24 mouse cellular contexts compared by ENCODE assay signal in genomic region chr7:37972999-37973555, GRCm38 (mm10). TPM values are rescaled to one million over a fixed set of nuclear protein-coding genes. Genes with fewer than 3 reads are reported as not detected.
DNase-seq lines count a peak whose midpoint lies in the region; ATAC-seq and TF ChIP-seq lines count a peak whose summit lies in the region.
"Had no signal": no experiment of that assay in that cellular context is flagged by ENCODE, and none has a peak within 500 bp of the region (broad histone marks: within the 10 kb centered on the region; RNA-seq: fewer than 3 reads in every experiment).

No protein-coding gene starts in this region.

- TF ChIP-seq EP300 in liver, postnatal 0 days (IDR thresholded peaks at IDR 0.05; ENCODE audit: low read depth): no peak

- intact Hi-C loops in gastrocnemius, adult 2 months (cut with DNase I): no loop called here

- 49% methylated on average over 2 of the region's 2 CpGs for WGBS in liver, embryonic 12.5 days (ENCODE audit: insufficient replicate concordance)
- 72% methylated on average over 2 of the region's 2 CpGs for WGBS in liver, postnatal 0 days (ENCODE audit: insufficient replicate concordance)
- 88% methylated on average over 2 of the region's 2 CpGs for WGBS in midbrain, embryonic 14.5 days
- 80% methylated on average over 2 of the region's 2 CpGs for WGBS in hindbrain, embryonic 16.5 days

- H3K4me1 ChIP-seq in liver, embryonic 12.5 days: peaks cover 8% of the 10 kb centered on the region; the same call in 1 of the 2 replicates
- H3K4me1 ChIP-seq in liver, postnatal 0 days (ENCODE audit: insufficient read depth): peaks cover 7% of the 10 kb centered on the region
- H3K4me1 ChIP-seq in midbrain, embryonic 14.5 days (ENCODE audit: control insufficient read depth, insufficient read depth, low read length): 0 out of 2 replicates have a peak, but pooled peaks cover 3% of the 10 kb centered on the region
- peaks cover 5% of the 10 kb centered on the region; the same call in 1 of the 2 replicates for H3K4me1 ChIP-seq in hindbrain, embryonic 16.5 days (ENCODE audit: control insufficient read depth, insufficient read depth, low read depth, low read length)
- H3K4me1 ChIP-seq: liver, embryonic 15.5 days had no signal

- H3K36me3 ChIP-seq in liver, embryonic 12.5 days: peaks cover 3% of the 10 kb centered on the region; the same call in 1 of the 2 replicates
- H3K36me3 ChIP-seq in liver, postnatal 0 days (replicated peaks; ENCODE audit: insufficient read depth, low read length): 0 out of 2 replicates have a peak, but pooled peaks cover 4% of the 10 kb centered on the region
- H3K36me3 ChIP-seq in midbrain, embryonic 14.5 days (ENCODE audit: control insufficient read depth, insufficient read depth, low read length): no peaks in the 10 kb centered on the region
- H3K36me3 ChIP-seq in hindbrain, embryonic 16.5 days (ENCODE audit: control insufficient read depth, insufficient read depth, low read length): no peaks in the 10 kb centered on the region
- H3K36me3 ChIP-seq: embryonic facial prominence, embryonic 12.5 days; hindbrain, embryonic 13.5 days had no signal

- H3K27ac ChIP-seq in gastrocnemius, adult 2 months: 0 out of 2 replicates have a peak overlapping the region, but pooled peaks have one; percentile 10
- H3K27ac ChIP-seq in liver, embryonic 12.5 days: no peak overlapping the region
- no peak overlapping the region for H3K27ac ChIP-seq in liver, postnatal 0 days (ENCODE audit: low read depth)
- no peak overlapping the region for H3K27ac ChIP-seq in midbrain, embryonic 14.5 days (replicated peaks; ENCODE audit: low read depth, low read length)
- no peak overlapping the region for H3K27ac ChIP-seq in hindbrain, embryonic 16.5 days (ENCODE audit: low read depth, low read length)
- H3K27ac ChIP-seq: embryonic facial prominence, embryonic 12.5 days; hindbrain, embryonic 13.5 days; kidney, embryonic 15.5 days; liver, embryonic 15.5 days; lung, embryonic 15.5 days; neural tube, embryonic 13.5 days had no signal

- no peak for TF ChIP-seq CTCF in gastrocnemius, adult 2 months (IDR thresholded peaks at IDR 0.05)
- no peak for TF ChIP-seq CTCF in liver, postnatal 0 days (IDR thresholded peaks at IDR 0.05; ENCODE audit: low read depth)

- no peak overlapping the region for H3K4me3 ChIP-seq in gastrocnemius, adult 2 months
- no peak overlapping the region for H3K4me3 ChIP-seq in liver, embryonic 12.5 days
- no peak overlapping the region for H3K4me3 ChIP-seq in liver, postnatal 0 days (ENCODE audit: low read depth, low read length)
- H3K4me3 ChIP-seq in midbrain, embryonic 14.5 days (replicated peaks; ENCODE audit: low read depth, low read length): no peak overlapping the region
- H3K4me3 ChIP-seq in hindbrain, embryonic 16.5 days (ENCODE audit: low read length): no peak overlapping the region
- H3K4me3 ChIP-seq: embryonic facial prominence, embryonic 12.5 days; hindbrain, embryonic 13.5 days; kidney, embryonic 15.5 days; liver, embryonic 15.5 days; lung, embryonic 15.5 days; myocyte; neural tube, embryonic 13.5 days had no signal

- DNase-seq in gastrocnemius, adult 2 months: no peak
- DNase-seq in gastrocnemius, postnatal 25 days: no peak
- no peak for DNase-seq in liver, postnatal 0 days
- peak; percentile 4 for DNase-seq in c-Kit-positive CD71-positive TER-119-positive erythroid progenitor cells, embryonic 14.5 days (ENCODE audit: low spot score)
- DNase-seq in yolk sac, embryonic 10.5 days (ENCODE audit: low spot score): peak; percentile 23
- DNase-seq in midbrain, embryonic 14.5 days: no peak
- DNase-seq: adrenal gland, adult 2 months; cerebellum, adult 11 months; cerebellum, adult 9-11 months; gastrocnemius, postnatal 14 days; heart, adult 18-20 months; kidney, postnatal 25 days had no signal

- H3K27me3 ChIP-seq in liver, embryonic 12.5 days (replicated peaks): no peaks in the 10 kb centered on the region
- no peaks in the 10 kb centered on the region for H3K27me3 ChIP-seq in liver, postnatal 0 days (ENCODE audit: insufficient read depth, low read length)
- no peaks in the 10 kb centered on the region for H3K27me3 ChIP-seq in midbrain, embryonic 14.5 days (ENCODE audit: control insufficient read depth, insufficient read depth, low read length)
- no peaks in the 10 kb centered on the region for H3K27me3 ChIP-seq in hindbrain, embryonic 16.5 days (replicated peaks; ENCODE audit: control insufficient read depth, insufficient read depth, low read length)
- H3K27me3 ChIP-seq: embryonic facial prominence, embryonic 12.5 days; hindbrain, embryonic 13.5 days; kidney, embryonic 15.5 days; liver, embryonic 15.5 days; lung, embryonic 15.5 days; neural tube, embryonic 13.5 days had no signal

- no peaks in the 10 kb centered on the region for H3K9me3 ChIP-seq in liver, embryonic 12.5 days (replicated peaks)
- no peaks in the 10 kb centered on the region for H3K9me3 ChIP-seq in liver, postnatal 0 days (ENCODE audit: low read length)
- no peaks in the 10 kb centered on the region for H3K9me3 ChIP-seq in midbrain, embryonic 14.5 days (ENCODE audit: control insufficient read depth, low read length)
- H3K9me3 ChIP-seq in hindbrain, embryonic 16.5 days (ENCODE audit: control insufficient read depth, low read length): no peaks in the 10 kb centered on the region; the same call in 1 of the 2 replicates
- H3K9me3 ChIP-seq: embryonic facial prominence, embryonic 12.5 days; hindbrain, embryonic 13.5 days; kidney, embryonic 15.5 days; liver, embryonic 15.5 days; lung, embryonic 15.5 days; neural tube, embryonic 13.5 days had no signal

- H3K9ac ChIP-seq in liver, embryonic 12.5 days: no peak overlapping the region
- no peak overlapping the region for H3K9ac ChIP-seq in liver, postnatal 0 days (replicated peaks)
- H3K9ac ChIP-seq in midbrain, embryonic 14.5 days (replicated peaks; ENCODE audit: low read length): no peak overlapping the region
- H3K9ac ChIP-seq in hindbrain, embryonic 16.5 days (ENCODE audit: low read depth, low read length): no peak overlapping the region
- H3K9ac ChIP-seq: embryonic facial prominence, embryonic 12.5 days; hindbrain, embryonic 13.5 days; kidney, embryonic 15.5 days; liver, embryonic 15.5 days; lung, embryonic 15.5 days; neural tube, embryonic 13.5 days had no signal

- peak; percentile 40; the same call in 1 of the 2 replicates for ATAC-seq in liver, embryonic 12.5 days
- ATAC-seq in liver, postnatal 0 days: no peak
- no peak for ATAC-seq in midbrain, embryonic 14.5 days (ENCODE audit: low FRiP score, low TSS enrichment)
- no peak for ATAC-seq in hindbrain, embryonic 16.5 days
- ATAC-seq: activated CD4-positive, CD25-positive, alpha-beta regulatory T cell, adult 4 months had no signal

- no peak overlapping the region for H3K4me2 ChIP-seq in liver, embryonic 12.5 days
- H3K4me2 ChIP-seq in liver, postnatal 0 days (ENCODE audit: low read depth, low read length): no peak overlapping the region
- H3K4me2 ChIP-seq in midbrain, embryonic 14.5 days (ENCODE audit: low read length): no peak overlapping the region
- no peak overlapping the region for H3K4me2 ChIP-seq in hindbrain, embryonic 16.5 days (ENCODE audit: low read length)
- H3K4me2 ChIP-seq: embryonic facial prominence, embryonic 12.5 days; heart, embryonic 11.5 days; hindbrain, embryonic 13.5 days; kidney, embryonic 15.5 days; liver, embryonic 15.5 days; lung, embryonic 15.5 days; midbrain, embryonic 11.5 days; neural tube, embryonic 13.5 days had no signal

RNA-seq across cellular contexts. Expression of gene Uri1, which starts 50.3 kb away (rescaled TPM):
- total RNA-seq in gastrocnemius, adult 2 months (2021): 10 to 100 TPM; 23.5 to 30.6 TPM
- 10 to 100 TPM; 20.5 to 25.2 TPM for total RNA-seq in gastrocnemius, postnatal 25 days (2021)
- 26.1 and 28.2 TPM in 2 replicates for polyA plus RNA-seq in liver, embryonic 12.5 days (2016; fragmentation: Nextera tagmentation; extraction: Ambion mirVana)
- 15.1 and 17.1 TPM in 2 replicates for polyA plus RNA-seq in liver, postnatal 0 days (2015; fragmentation: Nextera tagmentation; extraction: Ambion mirVana)
- 29.2 and 37.4 TPM in 2 replicates for polyA plus RNA-seq in midbrain, embryonic 14.5 days (2014; fragmentation: Nextera tagmentation; extraction: Ambion mirVana)
- polyA plus RNA-seq in hindbrain, embryonic 16.5 days (2015; fragmentation: Nextera tagmentation; extraction: Ambion mirVana): 31.5 and 35.3 TPM in 2 replicates

Comparison
In these comparisons a context has a peak if more than half of its experiments do, and no peak if none do; other contexts are left out.
1. DNase-seq: peak in c-Kit-positive CD71-positive TER-119-positive erythroid progenitor cells, embryonic 14.5 days (single experiment) and yolk sac, embryonic 10.5 days (single experiment); none in gastrocnemius, adult 2 months (single experiment), gastrocnemius, postnatal 25 days (single experiment), liver, postnatal 0 days (single experiment) and midbrain, embryonic 14.5 days (single experiment).